Mouse (Mus musculus) embryonic facial prominence, embryonic 13.5 days (tissue): ENCODE data around the gene Ric1. TPM values are rescaled to one million over a fixed set of nuclear protein-coding genes. Genes with fewer than 3 reads are reported as not detected.

Experiments used
- ATAC-seq: fragments of 200-750 bp; cut with Nextera tagmentation; 2 replicates; pipeline ENCODE4 v1.8.0; 2017; ENCODE audit warnings: low read depth; ENCODE audit not compliant: insufficient number of reproducible peaks, insufficient read depth, low FRiP score, low TSS enrichment
- H3K27ac ChIP-seq: fragments of 300-500 bp; sonication (generic); 2 replicates; pipeline ENCODE4 v1.5.1; 2015; ENCODE audit warnings: moderate library complexity, mild to moderate bottlenecking, inconsistent platforms
- H3K27me3 ChIP-seq: fragments of 300-500 bp; sonication (generic); 2 replicates; pipeline ENCODE4 v1.6.1; 2015; ENCODE audit warnings: mild to moderate bottlenecking, inconsistent platforms
- H3K36me3 ChIP-seq: fragments of 300-500 bp; sonication (generic); 2 replicates; pipeline ENCODE4 v1.6.1; 2015; ENCODE audit warnings: mild to moderate bottlenecking, inconsistent platforms
- H3K4me1 ChIP-seq: fragments of 300-500 bp; sonication (generic); 2 replicates; pipeline ENCODE4 v1.6.1; 2015; ENCODE audit warnings: inconsistent platforms
- H3K4me2 ChIP-seq: fragments of 300-500 bp; sonication (generic); 2 replicates; pipeline ENCODE4 v1.6.1; 2015; ENCODE audit warnings: moderate library complexity, mild to moderate bottlenecking, inconsistent platforms
- H3K4me3 ChIP-seq: fragments of 300-500 bp; sonication (generic); 2 replicates; pipeline ENCODE4 v1.5.1; 2015; ENCODE audit warnings: mild to moderate bottlenecking, inconsistent platforms
- H3K9ac ChIP-seq: fragments of 300-500 bp; sonication (generic); 2 replicates; pipeline ENCODE4 v1.6.1; 2015; ENCODE audit warnings: mild to moderate bottlenecking, inconsistent platforms
- H3K9me3 ChIP-seq: fragments of 300-500 bp; sonication (generic); 2 replicates; pipeline ENCODE4 v1.6.1; 2016; ENCODE audit warnings: inconsistent platforms
- WGBS: fragments of 180-500 bp; shearing (Covaris S2); methylation state at CpG from one replicate; pipeline ENCODE4 v1.1.7; 2015; ENCODE audit warnings: mixed read lengths; 5-methylcytosine and 5-hydroxymethylcytosine counted together
- polyA plus RNA-seq: library from polyadenylated mRNA; unstranded; fragments of >200 nt; fragmentation: Nextera tagmentation; extraction: Ambion mirVana; gene quantifications from 2 replicates; pipeline ENCODE4 v1.2.1, GENCODE M21; 2015

Ric1 gene
- 29.6 and 32.1 TPM in 2 replicates for polyA plus RNA-seq

DNA sequence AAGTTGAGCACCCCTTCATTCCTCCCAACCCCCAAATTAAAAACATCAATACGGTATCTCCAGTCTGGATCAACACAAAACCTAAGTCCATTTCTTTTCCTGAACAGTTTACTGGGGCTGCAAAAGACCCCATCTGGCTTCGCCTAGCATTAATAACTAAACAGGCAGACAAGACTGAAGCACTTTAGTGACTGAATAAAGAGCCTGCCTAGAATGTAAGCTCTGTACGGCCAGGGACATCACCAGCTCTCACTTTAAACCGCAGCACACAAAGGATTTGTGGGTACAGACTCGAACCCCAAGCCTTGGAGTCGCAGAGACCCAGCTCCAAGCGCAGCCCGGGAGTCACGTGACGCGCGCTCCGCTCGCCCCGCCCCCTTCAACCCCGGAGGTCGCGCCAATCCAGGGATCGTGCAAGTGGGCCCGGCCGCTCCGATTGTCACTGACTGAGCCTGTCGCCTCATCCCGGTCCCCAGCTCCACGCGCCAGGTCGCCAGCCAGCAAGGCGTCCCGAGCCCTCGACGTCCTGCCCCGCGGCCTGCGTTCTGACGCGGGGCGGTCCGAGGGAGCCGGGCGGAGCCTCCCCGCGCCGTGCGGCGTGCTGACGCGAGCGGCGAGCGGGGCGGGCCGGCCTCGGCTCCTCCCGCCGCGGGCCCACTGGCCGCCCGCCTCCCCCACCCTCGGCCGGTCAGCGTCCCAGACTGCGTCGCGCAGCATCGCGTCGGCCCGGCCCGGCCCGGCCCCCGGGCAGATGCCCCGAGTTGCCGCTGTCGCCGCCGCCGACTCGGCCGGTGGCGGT, at the start of gene Ric1:
Gene Ric1, plus strand, starts transcription at position 646 of the 799 bp plus-strand sequence.
- peak within 1 kb of the TSS; percentile 94 for H3K27ac ChIP-seq
- no peaks in the 10 kb centered on the region for H3K9me3 ChIP-seq
- H3K4me2 ChIP-seq = peak within 1 kb of the TSS; percentile 71
- H3K36me3 ChIP-seq = peaks cover 12% of the 10 kb centered on the region; the same call in 1 of the 2 replicates
- no peaks in the 10 kb centered on the region for H3K27me3 ChIP-seq
- peak; percentile 97 for ATAC-seq
- H3K9ac ChIP-seq = peak within 1 kb of the TSS; percentile 96
- peak within 1 kb of the TSS; percentile 90 for H3K4me3 ChIP-seq
- peaks cover 16% of the 10 kb centered on the region for H3K4me1 ChIP-seq
- WGBS = under 1% methylated on average over 76 of the region's 80 CpGs

DNA sequence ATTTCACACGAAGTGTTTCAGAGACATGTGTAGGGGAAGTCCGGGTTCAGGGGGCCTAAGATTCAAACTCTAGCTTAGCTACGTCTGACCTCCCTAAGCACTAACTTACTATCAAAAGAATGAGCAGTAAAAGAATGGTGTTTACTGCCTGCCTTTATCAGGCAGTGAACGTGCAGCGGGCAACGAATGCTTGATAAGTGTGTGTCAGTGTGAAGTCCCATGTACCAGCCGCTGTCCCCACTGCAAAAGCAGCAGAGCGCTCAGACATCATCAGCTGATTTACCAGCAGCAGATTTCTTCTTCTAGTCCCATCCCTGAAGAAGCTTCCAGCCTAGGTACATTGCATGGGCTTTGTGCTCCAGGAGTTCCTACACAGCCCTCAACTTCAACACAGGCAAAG, 49.7 kb upstream of the Ric1 start:
- peaks cover 11% of the 10 kb centered on the region for H3K4me1 ChIP-seq
- no peak overlapping the region for H3K4me3 ChIP-seq
- no peak overlapping the region for H3K4me2 ChIP-seq
- ATAC-seq = no peak
- 90% methylated on average over 8 of the region's 8 CpGs for WGBS
- H3K9ac ChIP-seq = no peak overlapping the region
- no peaks in the 10 kb centered on the region for H3K27me3 ChIP-seq
- no peaks in the 10 kb centered on the region for H3K9me3 ChIP-seq
- H3K36me3 ChIP-seq = no peaks in the 10 kb centered on the region
- H3K27ac ChIP-seq = no peak overlapping the region

DNA sequence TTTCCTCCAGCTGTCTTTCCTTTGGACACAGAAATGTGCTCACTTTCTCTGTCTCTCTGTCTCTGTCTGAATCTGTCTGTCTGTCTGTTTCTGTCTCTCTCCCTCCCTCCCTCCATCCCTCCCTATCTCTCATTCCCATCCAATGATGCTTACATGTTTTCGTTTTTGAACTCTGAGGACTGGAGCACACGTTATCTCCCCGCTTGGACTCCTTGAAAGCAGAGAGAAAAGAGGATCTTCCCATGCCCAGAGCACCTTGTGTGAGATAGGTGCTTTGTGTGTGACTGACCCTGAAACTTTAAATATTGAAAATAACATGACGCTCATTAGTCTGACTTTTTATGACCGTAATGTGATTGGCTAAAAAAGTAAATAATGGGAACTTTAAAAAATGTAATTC, 49.1 kb upstream of the Ric1 start:
- H3K36me3 ChIP-seq = no peaks in the 10 kb centered on the region
- H3K9ac ChIP-seq = no peak overlapping the region
- peaks cover 11% of the 10 kb centered on the region for H3K4me1 ChIP-seq
- H3K27ac ChIP-seq = no peak overlapping the region
- H3K4me3 ChIP-seq = no peak overlapping the region
- 87% methylated on average over 5 of the region's 5 CpGs for WGBS
- no peak overlapping the region for H3K4me2 ChIP-seq
- no peak for ATAC-seq
- H3K27me3 ChIP-seq = no peaks in the 10 kb centered on the region
- no peaks in the 10 kb centered on the region for H3K9me3 ChIP-seq

DNA sequence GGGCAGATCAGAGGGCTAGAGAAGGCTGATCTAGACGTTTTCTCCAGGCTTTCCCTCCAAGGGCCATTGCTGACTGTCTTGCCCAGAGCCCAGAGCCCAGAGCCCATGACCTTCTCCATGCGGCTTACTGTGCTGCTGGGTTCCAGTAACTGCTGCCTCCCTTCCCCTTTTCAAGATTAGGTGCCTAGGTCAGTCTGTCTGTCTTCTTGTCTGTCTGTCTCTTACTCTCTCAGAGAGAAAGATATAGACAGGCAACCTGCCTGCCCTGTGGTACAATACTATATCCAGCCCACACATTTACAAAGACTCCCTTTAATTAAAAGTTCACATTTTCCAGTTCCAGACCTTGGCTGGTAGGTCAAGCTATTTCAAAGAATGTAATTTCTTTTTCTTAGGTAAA, 47.3 kb upstream of the Ric1 start:
- H3K27me3 ChIP-seq = no peaks in the 10 kb centered on the region
- H3K4me2 ChIP-seq = no peak overlapping the region
- no peaks in the 10 kb centered on the region for H3K9me3 ChIP-seq
- WGBS = 46% methylated on average over 2 of the region's 2 CpGs
- peaks cover 13% of the 10 kb centered on the region for H3K4me1 ChIP-seq
- no peak overlapping the region for H3K27ac ChIP-seq
- no peak overlapping the region for H3K9ac ChIP-seq
- ATAC-seq = no peak
- no peaks in the 10 kb centered on the region for H3K36me3 ChIP-seq
- no peak overlapping the region for H3K4me3 ChIP-seq

DNA sequence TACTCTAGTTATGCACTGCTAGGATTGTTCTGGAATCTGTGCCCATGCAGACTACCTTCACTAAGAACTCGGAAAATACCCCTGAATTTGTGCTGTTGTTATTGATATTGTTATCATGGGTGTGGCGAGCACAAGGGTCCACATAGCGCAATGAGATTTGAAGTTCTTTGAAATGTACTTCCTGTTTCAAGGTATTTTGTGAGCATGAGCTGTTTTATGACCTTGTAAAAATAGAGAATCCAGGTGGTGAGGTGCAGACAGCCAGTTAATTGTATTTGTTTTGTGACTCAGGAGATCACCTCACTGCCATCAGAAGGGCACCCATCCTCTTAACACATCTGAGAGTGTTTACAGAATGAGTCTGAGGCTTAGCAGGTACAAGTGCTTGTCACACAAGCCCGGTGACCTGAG, 46.9 kb upstream of the Ric1 start:
- no peak overlapping the region for H3K9ac ChIP-seq
- no peaks in the 10 kb centered on the region for H3K36me3 ChIP-seq
- no peaks in the 10 kb centered on the region for H3K9me3 ChIP-seq
- 84% methylated on average over 4 of the region's 4 CpGs for WGBS
- no peak overlapping the region for H3K4me3 ChIP-seq
- ATAC-seq = no peak
- no peak overlapping the region for H3K27ac ChIP-seq
- no peaks in the 10 kb centered on the region for H3K27me3 ChIP-seq
- no peak overlapping the region for H3K4me2 ChIP-seq
- peaks cover 13% of the 10 kb centered on the region for H3K4me1 ChIP-seq

DNA sequence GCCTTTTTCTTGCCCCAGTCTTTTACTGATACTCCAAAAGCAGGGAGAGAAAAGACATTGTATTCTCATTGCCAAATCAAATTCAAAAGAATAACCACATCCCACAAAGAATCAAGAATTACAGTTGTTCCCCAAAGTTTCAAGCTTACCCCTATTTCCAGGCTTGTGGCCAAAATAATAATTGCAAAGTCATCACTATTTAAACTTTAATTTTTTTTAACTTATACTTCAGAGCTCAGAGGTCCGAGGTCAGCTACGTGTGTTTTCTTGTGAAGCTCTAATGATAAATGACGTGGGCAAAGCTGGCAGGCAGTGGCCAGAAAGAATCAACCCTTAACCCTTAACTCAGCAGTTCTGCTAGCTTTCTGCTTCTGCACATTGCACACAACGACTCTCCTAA, 43.5 kb upstream of the Ric1 start:
- Histone ChIP-seq H3K4me2 (no peak overlapping the region), H3K4me1 (peaks cover 11% of the 10 kb centered on the region), H3K36me3 (no peaks in the 10 kb centered on the region), H3K27ac (no peak overlapping the region), H3K27me3 (no peaks in the 10 kb centered on the region), H3K9me3 (no peaks in the 10 kb centered on the region), H3K4me3 (no peak overlapping the region), H3K9ac (no peak overlapping the region)
- WGBS = 27% methylated on average over 4 of the region's 4 CpGs
- ATAC-seq = no peak

DNA sequence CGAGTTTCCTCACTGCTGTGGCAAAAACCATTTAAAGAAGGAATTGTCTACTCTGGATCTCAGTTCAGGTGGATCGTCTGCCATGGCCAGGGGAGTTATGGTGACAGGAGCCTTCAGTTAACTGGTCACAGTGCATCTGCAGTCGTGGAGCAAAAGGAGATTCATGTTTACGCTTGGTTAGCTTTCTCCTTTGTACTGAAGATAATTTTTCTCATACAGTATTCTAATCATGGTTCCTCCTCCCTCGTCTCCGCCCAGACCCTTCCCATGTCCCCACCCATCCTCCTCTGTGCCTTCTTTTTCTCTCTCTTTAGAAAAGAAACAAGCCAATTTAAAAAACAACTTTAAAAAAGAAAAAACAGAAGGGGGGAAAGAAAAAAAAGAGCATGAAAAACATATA, 40.5 kb upstream of the Ric1 start:
- no peaks in the 10 kb centered on the region for H3K27me3 ChIP-seq
- no peak for ATAC-seq
- no peaks in the 10 kb centered on the region for H3K9me3 ChIP-seq
- no peak overlapping the region for H3K4me3 ChIP-seq
- no peaks in the 10 kb centered on the region for H3K36me3 ChIP-seq
- peaks cover 16% of the 10 kb centered on the region for H3K4me1 ChIP-seq
- H3K9ac ChIP-seq = no peak overlapping the region
- WGBS = 72% methylated on average over 6 of the region's 6 CpGs
- no peak overlapping the region for H3K27ac ChIP-seq
- H3K4me2 ChIP-seq = no peak overlapping the region

DNA sequence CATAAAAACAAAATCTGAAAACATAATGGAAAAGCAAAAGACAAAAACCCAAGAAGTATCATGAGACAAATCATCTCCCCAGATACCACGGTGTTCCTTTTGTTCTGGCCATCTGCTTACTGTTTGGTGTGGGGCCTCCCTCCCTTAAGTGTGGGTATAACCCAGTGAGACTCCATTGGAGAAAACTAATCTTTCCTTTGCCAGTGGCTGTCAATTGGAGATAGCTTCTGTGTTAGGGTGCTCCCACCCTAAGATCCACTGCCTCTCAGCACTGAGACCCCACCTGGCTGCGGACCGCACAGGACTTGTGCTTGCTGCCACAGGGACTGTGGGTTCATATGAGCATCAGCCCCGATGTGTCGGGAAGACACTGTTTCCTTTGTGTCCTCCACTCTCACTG, 39.9 kb upstream of the Ric1 start:
- no peak overlapping the region for H3K4me3 ChIP-seq
- no peaks in the 10 kb centered on the region for H3K27me3 ChIP-seq
- no peak for ATAC-seq
- no peak overlapping the region for H3K27ac ChIP-seq
- 53% methylated on average over 5 of the region's 5 CpGs for WGBS
- H3K4me1 ChIP-seq = peaks cover 16% of the 10 kb centered on the region
- H3K4me2 ChIP-seq = no peak overlapping the region
- no peak overlapping the region for H3K9ac ChIP-seq
- H3K36me3 ChIP-seq = no peaks in the 10 kb centered on the region
- no peaks in the 10 kb centered on the region for H3K9me3 ChIP-seq

DNA sequence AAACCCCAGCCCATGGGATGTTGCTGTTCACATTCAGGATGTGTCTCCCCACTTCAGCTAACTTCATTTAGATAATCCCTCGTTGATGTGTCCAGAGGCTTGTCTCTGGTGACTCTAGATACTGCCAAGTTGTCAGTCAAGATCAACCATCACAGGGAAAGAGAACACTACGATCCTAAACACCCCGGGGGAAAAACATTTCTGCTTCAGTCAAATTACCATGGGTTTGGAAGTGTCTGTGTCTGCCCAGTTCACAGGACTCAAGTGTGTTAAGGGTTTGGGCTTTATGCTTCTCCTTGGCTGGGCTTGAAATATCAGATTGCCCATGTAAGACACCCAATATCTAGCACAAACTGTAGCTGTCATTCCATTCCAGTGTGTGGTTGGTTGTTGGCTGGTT, 39.4 kb upstream of the Ric1 start:
- H3K4me1 ChIP-seq = peaks cover 16% of the 10 kb centered on the region
- H3K36me3 ChIP-seq = no peaks in the 10 kb centered on the region
- H3K4me2 ChIP-seq = no peak overlapping the region
- WGBS = 31% methylated on average over 3 of the region's 3 CpGs
- no peak overlapping the region for H3K4me3 ChIP-seq
- no peak overlapping the region for H3K27ac ChIP-seq
- no peaks in the 10 kb centered on the region for H3K27me3 ChIP-seq
- ATAC-seq = no peak
- no peak overlapping the region for H3K9ac ChIP-seq
- H3K9me3 ChIP-seq = no peaks in the 10 kb centered on the region

DNA sequence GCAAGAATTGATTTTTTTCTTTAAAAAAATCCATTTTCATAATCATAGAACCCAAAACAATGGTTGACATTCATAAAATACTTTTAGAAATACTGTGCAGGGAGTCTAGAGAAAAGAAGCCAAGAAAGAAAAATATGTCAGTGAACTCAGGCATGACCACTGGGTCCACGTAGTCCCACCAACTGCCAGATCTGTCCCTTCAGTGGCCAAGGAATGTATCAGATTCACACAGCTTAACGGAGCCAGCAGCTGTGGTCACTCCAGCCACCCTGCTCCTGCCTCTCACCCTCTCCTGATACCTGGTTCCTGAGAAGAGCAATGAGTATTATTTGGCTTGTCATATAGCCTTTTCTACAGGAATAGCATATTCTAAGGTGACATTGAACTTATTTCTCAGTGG, 38.7 kb upstream of the Ric1 start:
- no peak overlapping the region for H3K27ac ChIP-seq
- no peaks in the 10 kb centered on the region for H3K27me3 ChIP-seq
- H3K9me3 ChIP-seq = no peaks in the 10 kb centered on the region
- WGBS = 75% methylated on average over 2 of the region's 2 CpGs
- H3K36me3 ChIP-seq = no peaks in the 10 kb centered on the region
- no peak for ATAC-seq
- H3K9ac ChIP-seq = no peak overlapping the region
- no peak overlapping the region for H3K4me2 ChIP-seq
- H3K4me1 ChIP-seq = peaks cover 14% of the 10 kb centered on the region
- no peak overlapping the region for H3K4me3 ChIP-seq

DNA sequence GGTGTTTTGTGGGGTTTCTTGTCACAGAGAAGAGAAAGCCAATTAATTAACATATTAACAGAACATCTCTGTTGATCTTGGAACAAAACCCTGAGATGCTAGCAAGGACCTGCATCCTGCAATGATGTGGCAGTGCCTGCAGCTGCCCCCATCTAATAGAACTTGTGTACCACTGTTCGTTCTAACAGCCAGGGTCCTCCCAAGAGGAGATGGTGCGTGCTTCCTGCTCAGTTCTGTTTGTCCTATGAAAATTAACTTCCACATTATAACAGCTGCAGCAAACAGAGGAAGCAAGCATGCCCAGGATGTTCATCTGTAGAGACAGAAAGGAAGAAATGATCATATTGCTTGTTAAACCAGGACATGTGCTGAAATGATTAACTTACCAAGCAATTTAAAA, 37.5 kb upstream of the Ric1 start:
- Histone ChIP-seq H3K27me3 (no peaks in the 10 kb centered on the region), H3K4me1 (peaks cover 14% of the 10 kb centered on the region), H3K4me3 (no peak overlapping the region), H3K9me3 (no peaks in the 10 kb centered on the region), H3K9ac (no peak overlapping the region), H3K27ac (no peak overlapping the region), H3K4me2 (no peak overlapping the region), H3K36me3 (no peaks in the 10 kb centered on the region)
- ATAC-seq = no peak
- WGBS = 75% methylated on average over 2 of the region's 2 CpGs

DNA sequence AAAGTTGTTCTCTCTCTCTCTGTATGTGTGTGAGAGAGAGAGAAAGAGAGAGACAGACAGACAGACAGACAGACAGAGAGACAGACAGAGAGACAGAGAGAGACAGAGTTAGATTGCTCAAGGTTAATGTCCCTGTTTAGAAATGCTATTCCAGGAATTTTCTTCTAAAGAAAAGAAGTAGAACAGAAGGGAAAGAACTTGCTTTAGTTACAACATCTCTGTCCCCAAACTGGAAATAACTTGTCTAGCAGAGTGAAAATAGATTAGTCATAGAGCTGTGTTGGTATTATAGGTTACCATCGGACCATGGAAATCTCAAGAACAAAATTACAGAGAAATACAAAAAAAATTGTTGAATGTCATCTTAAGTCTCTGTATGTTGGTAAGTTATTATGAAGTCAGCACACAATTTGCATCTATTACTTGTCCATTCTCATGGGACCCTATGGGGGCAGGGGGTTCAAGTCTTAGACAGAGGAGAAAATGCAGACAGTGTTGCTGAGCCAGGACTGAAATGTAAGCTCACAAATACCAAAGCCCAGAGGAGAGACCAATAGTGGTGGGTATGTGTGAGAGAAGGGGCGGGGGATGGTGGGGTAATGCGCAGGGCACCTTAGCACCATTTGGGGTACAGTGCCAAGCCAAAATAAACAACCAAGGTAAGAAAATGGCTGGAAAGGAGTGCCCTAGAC, 36.7 kb upstream of the Ric1 start:
- H3K27ac ChIP-seq = no peak overlapping the region
- H3K27me3 ChIP-seq = no peaks in the 10 kb centered on the region
- peaks cover 14% of the 10 kb centered on the region for H3K4me1 ChIP-seq
- no peak overlapping the region for H3K4me2 ChIP-seq
- ATAC-seq = no peak
- WGBS = 82% methylated on average over 3 of the region's 3 CpGs
- no peaks in the 10 kb centered on the region for H3K36me3 ChIP-seq
- H3K9me3 ChIP-seq = no peaks in the 10 kb centered on the region
- no peak overlapping the region for H3K9ac ChIP-seq
- no peak overlapping the region for H3K4me3 ChIP-seq
